Mouse (Mus musculus): ENCODE results near the gene Osbpl3.

DNA sequence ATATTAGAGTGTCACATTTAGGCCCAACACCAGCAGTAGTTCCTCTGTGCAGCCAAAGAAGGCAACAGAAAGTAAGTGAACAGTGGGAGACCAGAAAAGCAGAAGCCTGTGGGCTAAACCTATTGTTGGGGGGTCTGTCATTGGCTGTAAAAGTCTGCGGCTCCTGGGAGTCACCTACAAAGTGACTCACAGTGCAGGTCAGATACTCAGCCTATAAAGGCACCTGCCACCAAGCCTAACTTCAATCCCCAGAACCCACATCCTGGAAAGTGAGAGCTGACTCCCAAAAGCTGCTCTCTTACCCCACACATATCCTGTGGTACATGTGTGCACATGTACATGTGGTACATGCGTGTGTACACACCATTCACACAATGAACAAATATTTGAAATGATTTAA lies 124.5 kb downstream of the Osbpl3 start:
- no peak for TF ChIP-seq CTCF (IDR thresholded peaks at IDR 0.05; ENCODE audit: low read depth, low read length)
- TF ChIP-seq POLR2A (IDR thresholded peaks at IDR 0.05; ENCODE audit: extremely low read depth, insufficient read depth, low read length), result no peak
